Mouse (Mus musculus): ENCODE data around the gene Calm1.
A peak's percentile ranks its signal among the peaks of the same experiment; 100 is the strongest.
"Not testable (repeated sequence)": the region's sequence is repeated elsewhere in the genome, so short reads cannot be mapped to it uniquely, and the experiment has no call there.

The Calm1 gene

GRCm38 (mm10) chr12:100196786-100197185 lies 2.4 kb upstream of the Calm1 start:
- DNase-seq, result no peak

- peak; percentile 79 for DNase-seq
Measured at GRCm38 (mm10) chr12:100199891-100200644, 833 bp downstream of the Calm1 start.

GRCm38 (mm10) chr12:100200645-100201362 lies 1.6 kb downstream of the Calm1 start:
- DNase-seq, result no peak

DNA sequence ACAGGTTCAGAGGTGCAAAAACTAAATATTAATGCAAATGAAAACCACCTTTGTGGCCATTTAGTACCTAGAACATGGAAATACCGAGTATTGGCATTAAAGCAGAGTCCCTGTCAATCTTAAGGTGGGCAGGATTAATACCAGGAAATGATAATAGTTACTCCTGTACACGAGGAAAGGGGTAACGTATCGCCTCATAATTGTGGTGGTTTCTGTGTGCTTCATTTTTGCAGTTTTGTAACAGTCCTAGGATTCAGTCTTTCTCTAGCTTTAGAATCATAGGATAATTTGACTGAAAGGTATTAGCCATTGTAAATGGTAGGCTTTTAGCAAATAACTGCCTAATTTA lies 2.1 kb downstream of the Calm1 start:
- no peak for DNase-seq

- DNase-seq, result peak; percentile 91
Measured at GRCm38 (mm10) chr12:100201838-100202237, 2.6 kb downstream of the Calm1 start.

DNA sequence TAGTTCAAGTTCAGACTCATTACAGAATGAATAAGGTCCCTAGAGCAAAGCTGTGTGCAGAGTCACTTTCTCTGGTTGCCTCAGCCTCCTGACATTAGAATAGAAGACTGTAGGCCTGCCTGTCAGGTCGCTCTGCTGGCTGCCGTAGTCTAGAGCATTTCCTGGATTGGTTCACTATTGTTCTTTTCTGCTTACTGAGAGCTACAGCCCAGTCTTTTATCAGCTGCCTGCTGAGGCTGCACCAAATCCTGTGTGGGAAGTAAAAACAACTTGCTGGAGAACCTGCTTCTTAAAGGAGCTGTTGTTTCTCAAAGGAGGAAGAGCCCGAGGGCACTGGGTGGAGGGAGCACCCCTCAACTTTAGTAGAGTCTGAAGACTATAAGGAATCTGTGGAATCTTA lies 4.5 kb downstream of the Calm1 start:
- no peak for DNase-seq

DNA sequence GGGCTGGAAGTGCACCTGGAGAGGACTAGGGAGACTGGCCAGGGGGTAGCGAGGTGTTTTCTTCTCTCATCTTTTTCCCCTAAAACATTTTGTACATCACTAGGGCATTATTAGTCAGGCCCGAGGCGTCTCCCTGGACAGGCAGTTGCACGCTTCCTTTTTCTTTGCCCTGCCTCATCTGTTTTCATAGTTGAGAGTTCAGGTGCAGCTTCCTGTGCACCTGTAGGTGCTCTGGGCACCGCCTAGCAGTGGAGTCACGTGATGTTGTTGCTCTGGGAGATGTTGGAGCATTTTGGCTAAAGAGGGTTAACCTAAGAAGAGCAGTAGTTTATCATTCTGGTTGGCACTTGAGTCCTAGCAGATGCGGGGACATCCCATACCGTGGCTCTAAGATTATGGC lies 5.9 kb downstream of the Calm1 start:
- no peak for DNase-seq

- DNase-seq, result no peak
Measured at GRCm38 (mm10) chr12:100206521-100206920, 7.3 kb downstream of the Calm1 start.

- DNase-seq, result no peak
Measured at GRCm38 (mm10) chr12:100206926-100207325, 7.7 kb downstream of the Calm1 start.

DNA sequence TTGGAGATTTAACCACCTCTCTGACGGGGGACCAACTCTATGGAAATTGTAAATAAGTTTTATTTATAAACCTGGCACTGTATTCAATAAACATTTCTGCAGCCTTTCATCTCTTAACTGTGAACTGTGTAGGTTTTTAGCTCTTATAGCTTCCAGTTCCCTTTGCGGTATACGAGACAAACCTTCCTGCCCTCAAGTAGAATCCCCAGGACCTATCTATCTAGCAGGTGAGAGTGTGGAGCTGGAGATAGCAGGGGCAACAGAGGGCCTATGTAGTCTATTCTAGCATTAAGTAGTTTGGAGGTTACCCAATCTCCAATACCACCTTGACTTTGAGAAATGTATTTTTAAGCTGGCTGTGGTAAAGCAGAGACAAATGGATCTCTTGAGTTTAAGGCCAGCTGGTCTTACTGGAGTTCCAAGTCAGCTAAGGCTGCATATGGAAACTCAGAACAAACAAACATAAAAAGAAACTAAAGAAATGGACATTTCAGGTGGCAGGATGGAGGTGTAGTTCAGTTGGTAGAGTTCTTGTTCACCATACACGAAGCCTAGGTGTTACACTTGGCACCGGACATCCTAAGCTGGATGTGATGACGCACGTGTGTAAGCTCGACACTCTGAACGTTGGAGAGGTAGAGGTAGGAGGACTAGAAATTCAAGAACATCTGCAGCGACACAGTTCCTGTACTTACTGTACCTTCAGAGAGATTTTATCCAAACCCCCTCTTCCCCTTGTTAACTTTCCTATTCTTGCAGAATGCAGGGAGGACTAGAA lies 10.7 kb downstream of the Calm1 start:
- DNase-seq, result no peak

DNA sequence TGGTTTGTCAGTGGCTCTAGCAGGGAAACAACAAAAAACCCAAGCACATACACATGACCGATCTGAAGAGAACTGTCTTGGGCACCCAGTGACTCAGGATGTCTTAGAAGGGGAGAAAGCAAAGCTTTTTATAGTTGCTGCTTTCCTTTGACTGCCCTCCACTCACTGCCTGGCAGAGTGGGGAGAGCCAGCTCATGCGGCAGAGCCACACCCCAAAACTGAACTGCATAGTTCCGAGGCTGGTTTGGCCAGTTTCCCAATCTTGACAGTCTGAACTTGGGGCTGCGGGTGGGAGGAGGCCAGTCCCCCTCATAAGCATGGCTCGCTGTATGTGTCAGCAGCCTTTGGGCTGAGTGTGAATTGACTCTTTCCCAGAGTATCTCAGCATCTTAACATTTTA lies 11.7 kb downstream of the Calm1 start:
- DNase-seq, result no peak

- no peak for DNase-seq
Measured at GRCm38 (mm10) chr12:100211453-100212185, 12.4 kb downstream of the Calm1 start.

- no peak for DNase-seq
Measured at GRCm38 (mm10) chr12:100212397-100212796, 13.2 kb downstream of the Calm1 start.

DNA sequence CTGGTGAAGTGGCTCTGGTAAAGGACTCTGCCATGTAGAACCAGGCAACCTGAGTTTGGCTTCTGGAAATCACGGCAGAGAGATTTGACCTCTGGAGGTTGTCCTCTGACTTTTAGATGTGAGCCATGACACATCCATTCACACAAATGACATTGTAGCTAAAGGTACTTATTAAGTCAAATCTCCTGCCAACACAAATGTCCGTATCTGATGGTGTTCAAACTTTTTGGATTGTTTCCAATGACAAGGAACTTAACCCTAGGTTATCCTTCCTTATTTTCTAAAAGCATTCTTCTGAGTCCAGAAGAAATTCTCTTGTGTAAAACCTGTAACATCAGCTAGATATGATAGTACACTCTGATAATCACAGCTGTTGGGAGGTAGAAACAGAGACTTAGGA lies 13.9 kb downstream of the Calm1 start:
- no peak for DNase-seq

DNA sequence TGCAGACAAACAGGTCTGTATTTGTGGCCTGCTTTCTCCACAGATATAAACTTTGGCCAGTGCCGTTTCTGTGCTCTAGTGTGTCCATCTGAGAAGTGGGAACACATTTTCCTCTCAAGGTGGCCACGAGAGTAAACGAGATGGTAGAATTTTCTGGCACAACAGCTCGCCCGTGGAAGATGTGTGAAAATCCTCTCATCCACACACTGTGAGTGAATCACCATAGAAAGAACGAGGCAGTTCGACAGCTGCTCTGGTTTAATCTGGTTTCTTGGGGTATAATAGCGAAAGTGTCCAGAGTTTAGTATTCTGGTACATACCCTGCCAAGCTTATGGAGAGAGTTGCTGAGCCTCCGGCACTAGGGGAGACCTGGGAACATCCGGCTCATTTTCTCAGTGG lies 14.9 kb downstream of the Calm1 start:
- DNase-seq, result no peak

GRCm38 (mm10) chr12:100214738-100215137 lies 15.5 kb downstream of the Calm1 start:
- no peak for DNase-seq

DNA sequence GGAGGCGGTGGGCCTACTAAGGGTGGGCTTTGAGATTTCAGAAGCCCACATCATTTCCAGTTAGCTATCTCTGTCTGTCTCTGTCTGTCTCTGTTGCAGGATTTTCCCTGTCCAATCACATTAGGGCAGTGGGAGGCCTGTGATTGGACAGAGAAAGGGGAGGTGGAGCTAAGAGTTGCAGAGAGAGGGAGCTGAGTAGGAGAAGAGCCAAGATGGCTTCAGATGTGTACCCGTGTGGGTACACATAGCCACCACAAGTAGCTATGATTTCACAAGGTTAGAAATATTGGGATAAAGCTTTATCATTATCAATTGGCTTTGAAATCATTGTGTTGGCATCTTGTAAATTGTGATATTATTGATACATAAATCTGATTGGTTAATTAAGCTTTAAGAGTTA lies 17.9 kb downstream of the Calm1 start:
- DNase-seq, result not testable (repeated sequence)

GRCm38 (mm10) chr12:100220012-100220411 lies 20.8 kb downstream of the Calm1 start:
- DNase-seq, result no peak

GRCm38 (mm10) chr12:100221608-100222321 lies 22.5 kb downstream of the Calm1 start:
- DNase-seq, result no peak

DNA sequence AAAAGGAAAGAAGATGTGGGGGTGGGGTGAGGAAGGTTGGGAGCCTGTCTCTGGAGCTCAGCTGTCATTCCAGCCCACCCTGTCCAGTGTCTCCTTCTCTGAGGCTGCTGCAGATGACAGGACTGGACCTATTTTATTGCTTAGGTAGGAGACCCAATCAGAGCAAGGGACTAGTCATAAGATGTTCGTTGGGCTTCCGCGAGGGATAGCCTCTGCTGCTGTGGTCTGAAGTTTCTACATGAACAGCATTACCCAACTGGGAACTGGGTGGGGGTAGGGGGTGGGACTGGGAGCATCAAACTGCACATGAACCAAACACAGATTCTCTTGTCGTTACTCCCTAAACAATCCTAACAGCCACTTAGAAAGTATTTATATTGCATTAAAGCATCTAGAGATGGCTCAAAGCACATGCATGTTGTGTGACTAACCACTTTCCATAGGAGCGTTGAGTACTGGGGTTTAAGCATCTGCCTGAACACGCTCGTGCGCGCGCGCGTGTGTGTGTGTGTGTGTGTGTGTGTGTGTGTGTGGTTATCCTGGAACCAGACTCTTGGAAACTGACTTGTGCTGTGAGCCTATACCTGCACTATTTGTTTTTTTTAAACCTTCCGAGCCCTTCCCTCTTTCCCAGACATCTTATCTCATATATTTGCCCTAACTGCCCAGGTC lies 23.2 kb downstream of the Calm1 start:
- no peak for DNase-seq

GRCm38 (mm10) chr12:100223531-100223930 lies 24.3 kb downstream of the Calm1 start:
- no peak for DNase-seq

- no peak for DNase-seq
Measured at GRCm38 (mm10) chr12:100225196-100225595, 26.0 kb downstream of the Calm1 start.

Measured in thymus, postnatal 25 days (tissue).